Mouse (Mus musculus) gonadal fat pad, adult 2 months (tissue): ENCODE data around the gene Cdon. TPM values are rescaled to one million over a fixed set of nuclear protein-coding genes. Genes with fewer than 3 reads are reported as not detected.

ENCODE experiments used
- DNase-seq: peaks from one replicate; pipeline ENCODE4 v3.0.0-alpha.2; 2012; ENCODE audit warnings: low read depth
- polyA plus RNA-seq: library from polyadenylated mRNA; depleted of rRNA; stranded (reverse); fragments of >200 nt; gene quantifications from 2 replicates; pipeline ENCODE4 v1.2.3, GENCODE M21; 2012; rRNA removed

Cdon gene
- polyA plus RNA-seq, 1 experiment: 18.4 TPM

GRCm38 (mm10) chr9:35541024-35541423 is 120.1 kb downstream of the Cdon start:
- no peak for DNase-seq

- no peak for DNase-seq
These were observed 120.6 kb downstream of the Cdon start for GRCm38 (mm10) chr9:35541488-35541887.

- no peak for DNase-seq
These were observed 121.0 kb downstream of the Cdon start for GRCm38 (mm10) chr9:35541941-35542340.

- no peak for DNase-seq
These were observed 122.4 kb downstream of the Cdon start for GRCm38 (mm10) chr9:35543099-35543860.

- no peak for DNase-seq
These were observed 123.7 kb downstream of the Cdon start for GRCm38 (mm10) chr9:35544666-35545065.

GRCm38 (mm10) chr9:35545704-35546103 is 124.8 kb downstream of the Cdon start:
- no peak for DNase-seq

DNA sequence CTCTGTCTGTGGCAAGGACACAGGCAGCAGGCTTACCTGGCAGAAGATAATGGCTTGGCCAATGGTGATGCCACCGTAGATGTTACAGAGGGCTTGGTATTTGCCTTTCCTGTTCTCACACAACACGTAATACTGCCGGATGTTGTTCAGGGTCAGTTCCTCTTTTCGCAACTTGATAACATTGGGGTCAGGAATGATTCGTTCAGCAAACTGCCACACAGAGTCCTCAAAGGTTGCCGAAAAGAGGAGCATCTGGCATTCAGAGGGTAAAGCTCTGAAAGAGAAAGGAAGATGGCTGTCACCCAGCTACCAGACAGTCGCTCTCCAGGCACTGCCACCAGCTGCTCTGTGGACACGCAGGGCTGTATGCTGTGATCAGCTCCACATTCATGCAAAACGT is 125.8 kb downstream of the Cdon start:
- DNase-seq: no peak

GRCm38 (mm10) chr9:35548455-35548854 is 127.5 kb downstream of the Cdon start:
- no peak for DNase-seq

- DNase-seq: no peak
These were observed 135.7 kb downstream of the Cdon start for GRCm38 (mm10) chr9:35556494-35557102.

Other genes starting within 250 kb of the Cdon start
- gene Dcps, start 245.1 kb upstream of the Cdon start, polyA plus RNA-seq: 34.5 and 37.4 TPM in 2 replicates
- 134 and 157 TPM in 2 replicates for gene Srpr, start 221.0 kb upstream of the Cdon start, polyA plus RNA-seq
- 12.2 and 13.6 TPM in 2 replicates for gene Tirap, start 220.8 kb upstream of the Cdon start, polyA plus RNA-seq
- gene Foxred1, start 210.1 kb upstream of the Cdon start, polyA plus RNA-seq: 36.9 and 41.5 TPM in 2 replicates
- 13.9 and 18.8 TPM in 2 replicates for gene Fam118b, start 153.3 kb upstream of the Cdon start, polyA plus RNA-seq
- gene Rpusd4, start 153.3 kb upstream of the Cdon start, polyA plus RNA-seq: 9.4 and 11.5 TPM in 2 replicates
- gene Gm1113, start 97.1 kb downstream of the Cdon start, polyA plus RNA-seq: 0.04 TPM in 1 of 2 replicates, not detected in the other
- 0.15 and 0.25 TPM in 2 replicates for gene Ddx25, start 137.4 kb downstream of the Cdon start, polyA plus RNA-seq
- 2.4 and 2.6 TPM in 2 replicates for gene Pus3, start 137.5 kb downstream of the Cdon start, polyA plus RNA-seq
- gene Pate2, start 149.2 kb downstream of the Cdon start, polyA plus RNA-seq: 40.8 and 43.4 TPM in 2 replicates
- 5.1 and 6.3 TPM in 2 replicates for gene Hyls1, start 149.3 kb downstream of the Cdon start, polyA plus RNA-seq
- gene Pate4, start 190.8 kb downstream of the Cdon start, polyA plus RNA-seq: 0.99 and 2.5 TPM in 2 replicates
- gene Pate3, start 227.1 kb downstream of the Cdon start, polyA plus RNA-seq: 33.8 and 35.7 TPM in 2 replicates